Mouse (Mus musculus) E14TG2a.4 (cell line): ENCODE measurements around the gene Btg3.

Source experiments
- CTCF ChIP-seq: conservative IDR thresholded peaks from 2 replicates; pipeline ENCODE4 v1.5.1; 2014; ENCODE audit warnings: low read length
- NANOG ChIP-seq: IDR thresholded peaks from 2 replicates; pipeline ENCODE4 v1.6.1; 2014; ENCODE audit warnings: borderline replicate concordance, low read length, mixed read lengths

DNA sequence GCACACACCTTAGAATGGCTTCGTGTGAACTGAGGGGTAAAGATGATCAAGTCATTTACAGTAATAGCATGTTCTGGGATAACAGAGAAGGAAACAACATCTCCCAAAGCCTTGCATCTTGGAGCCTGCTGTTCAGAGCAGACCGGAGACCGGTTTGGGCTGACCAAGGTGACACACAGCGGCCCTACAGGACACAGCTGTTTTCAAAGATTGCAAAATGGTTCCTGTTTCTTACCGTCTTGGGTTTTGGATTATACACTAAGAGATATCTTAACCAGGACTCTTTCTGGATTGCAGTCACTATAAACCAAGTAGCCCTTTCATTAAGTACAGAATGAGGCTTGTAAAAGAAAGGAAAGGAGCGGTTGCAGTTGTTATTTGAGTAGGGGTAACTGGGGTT, 21.7 kb upstream of the Btg3 start:
- TF ChIP-seq CTCF (no peak), NANOG (no peak)
